Mouse (Mus musculus) liver, embryonic 11.5 days (tissue): Measurements from ENCODE around the gene Ankrd39. TPM values are rescaled to one million over a fixed set of nuclear protein-coding genes. Genes with fewer than 3 reads are reported as not detected.

Source experiments
- ATAC-seq: fragments of 200-750 bp; cut with Nextera tagmentation; replicated peaks from 2 replicates; pipeline ENCODE4 v1.8.0; 2017; ENCODE audit warnings: moderate number of reproducible peaks, mild to moderate bottlenecking, moderate TSS enrichment, moderate library complexity; ENCODE audit not compliant: low FRiP score
- DNase-seq: peaks from one replicate; pipeline ENCODE4 v3.0.0-alpha.2; 2017; ENCODE audit warnings: low spot score
- H3K27ac ChIP-seq: fragments of 300-500 bp; sonication (generic); 2 replicates; pipeline ENCODE4 v1.5.1; 2014; ENCODE audit warnings: mild to moderate bottlenecking, low read depth, low read length, control low read depth
- H3K27me3 ChIP-seq: fragments of 300-500 bp; sonication (generic); replicated peaks from 2 replicates; pipeline ENCODE4 v1.6.1; 2014; ENCODE audit warnings: low read length, mixed read lengths; ENCODE audit not compliant: control insufficient read depth, insufficient read depth
- H3K36me3 ChIP-seq: fragments of 300-500 bp; sonication (generic); 2 replicates; pipeline ENCODE4 v1.6.1; 2014; ENCODE audit warnings: mild to moderate bottlenecking, low read length, moderate library complexity, mixed read lengths; ENCODE audit not compliant: control insufficient read depth, insufficient read depth
- H3K4me1 ChIP-seq: fragments of 300-500 bp; sonication (generic); replicated peaks from 2 replicates; pipeline ENCODE4 v1.6.1; 2014; ENCODE audit warnings: low read length, mixed read lengths; ENCODE audit not compliant: control insufficient read depth, insufficient read depth
- H3K4me2 ChIP-seq: fragments of 300-500 bp; sonication (generic); 2 replicates; pipeline ENCODE4 v1.6.1; 2014; ENCODE audit warnings: mild to moderate bottlenecking, control low read depth, moderate library complexity
- H3K4me3 ChIP-seq: fragments of 300-500 bp; sonication (generic); 2 replicates; pipeline ENCODE4 v1.5.1; 2014; ENCODE audit warnings: low read depth, low read length, control low read depth
- H3K9ac ChIP-seq: fragments of 300-500 bp; sonication (generic); 2 replicates; pipeline ENCODE4 v1.6.1; 2014; ENCODE audit warnings: low read depth, low read length, control low read depth
- H3K9me3 ChIP-seq: fragments of 300-500 bp; sonication (generic); 2 replicates; pipeline ENCODE4 v1.6.1; 2016; ENCODE audit warnings: low read length, inconsistent platforms, mixed read lengths; ENCODE audit not compliant: control insufficient read depth
- WGBS: fragments of 180-500 bp; shearing (Covaris S2); extraction: QIAGEN DNeasy Blood & Tissue Kit; methylation state at CpG from one replicate; pipeline ENCODE4 v1.1.7; 2014; 5-methylcytosine and 5-hydroxymethylcytosine counted together
- polyA plus RNA-seq: library from polyadenylated mRNA; unstranded; fragments of >200 nt; fragmentation: Nextera tagmentation; extraction: Ambion mirVana; gene quantifications from 2 replicates; pipeline ENCODE4 v1.2.1, GENCODE M21; 2014

The Ankrd39 gene
- polyA plus RNA-seq, 1 experiment from 2014 or later, result 22.1 TPM

DNA sequence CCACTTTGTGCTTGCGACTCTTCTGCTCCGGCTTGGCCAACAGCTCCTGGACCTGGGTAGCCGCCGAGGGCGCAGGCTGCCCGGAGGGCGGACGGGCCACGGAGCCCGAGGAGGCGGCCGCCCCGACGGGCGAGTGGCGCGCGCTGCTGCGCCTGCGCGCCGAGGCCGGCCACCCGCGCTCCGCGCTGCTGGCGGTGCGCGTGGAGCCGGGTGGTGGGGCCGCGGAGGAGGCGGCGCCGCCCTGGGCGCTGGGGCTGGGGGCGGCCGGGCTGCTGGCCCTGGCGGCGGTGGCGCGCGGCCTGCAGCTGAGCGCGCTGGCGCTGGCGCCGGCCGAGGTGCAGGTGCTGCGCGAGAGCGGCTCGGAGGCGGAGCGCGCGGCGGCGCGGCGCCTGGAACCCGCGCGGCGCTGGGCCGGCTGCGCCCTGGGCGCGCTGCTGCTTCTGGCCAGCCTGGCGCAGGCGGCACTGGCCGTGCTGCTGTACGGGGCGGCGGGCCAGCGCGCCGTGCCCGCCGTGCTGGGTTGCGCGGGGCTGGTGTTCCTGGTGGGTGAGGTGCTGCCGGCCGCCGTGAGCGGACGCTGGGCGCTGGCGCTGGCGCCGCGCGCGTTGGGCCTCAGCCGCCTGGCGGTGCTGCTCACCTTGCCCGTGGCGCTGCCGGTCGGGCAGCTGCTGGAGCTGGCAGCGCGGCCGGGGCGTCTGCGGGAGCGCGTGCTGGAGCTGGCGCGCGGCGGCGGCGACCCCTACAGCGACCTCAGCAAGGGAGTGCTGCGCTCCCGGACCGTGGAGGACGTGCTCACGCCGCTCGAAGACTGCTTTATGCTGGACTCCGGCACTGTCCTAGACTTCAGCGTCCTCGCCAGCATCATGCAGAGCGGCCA, 34.9 kb downstream of the Ankrd39 start:
- peak overlapping the region; percentile 89 for H3K27ac ChIP-seq
- H3K36me3 ChIP-seq, result peaks cover 7% of the 10 kb centered on the region
- H3K27me3 ChIP-seq, result no peaks in the 10 kb centered on the region
- no peaks in the 10 kb centered on the region for H3K9me3 ChIP-seq
- peaks cover 12% of the 10 kb centered on the region for H3K4me1 ChIP-seq
- H3K9ac ChIP-seq, result peak overlapping the region; percentile 93
- peak; percentile 58 for DNase-seq
- under 1% methylated on average over 118 of the region's 126 CpGs for WGBS
- peak overlapping the region; percentile 88 for H3K4me3 ChIP-seq
- H3K4me2 ChIP-seq, result peak overlapping the region; percentile 99
- peak; percentile 41 for ATAC-seq

DNA sequence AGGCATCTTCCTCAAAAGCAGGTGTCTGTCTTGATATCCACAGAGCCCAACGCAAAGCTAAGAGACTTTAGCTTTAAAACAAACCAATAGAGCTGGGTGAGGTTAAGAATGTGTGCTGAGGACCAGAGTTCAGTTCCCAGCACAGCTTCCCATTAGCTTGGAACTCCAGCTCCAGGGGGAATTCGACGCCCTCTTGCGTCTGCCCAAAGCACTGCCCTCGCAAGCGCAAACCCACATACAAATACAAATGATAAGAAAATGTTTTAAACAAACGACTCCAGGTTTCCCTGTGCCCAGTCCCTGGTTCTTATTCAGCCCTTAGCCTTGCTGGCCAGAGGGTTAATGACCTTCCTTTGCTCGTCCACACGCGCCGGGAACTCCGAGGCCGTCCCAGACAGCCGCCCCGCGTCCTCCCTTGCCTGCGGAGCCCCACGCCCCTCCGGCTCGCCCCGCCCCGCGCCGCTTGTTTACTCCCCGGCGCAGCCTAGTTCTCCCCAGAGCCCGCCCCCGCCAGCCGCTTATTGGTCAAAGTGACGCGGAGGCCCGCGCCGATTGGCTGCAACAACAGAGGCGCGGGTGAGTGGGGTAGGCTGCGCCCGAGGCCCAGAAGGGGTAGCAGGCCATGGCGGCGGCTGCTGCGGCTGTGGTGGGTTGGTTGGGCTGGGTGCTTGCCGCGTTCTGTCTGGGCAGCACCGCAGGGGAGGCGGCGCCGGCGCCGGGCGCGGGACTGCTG, 35.8 kb downstream of the Ankrd39 start, which contains the start of gene Cnnm3:
Gene Cnnm3 (plus strand): TSS at position 579 of the 733 bp plus-strand sequence.
- Histone ChIP-seq H3K9ac (peak within 1 kb of the TSS; percentile 93), H3K4me1 (peaks cover 12% of the 10 kb centered on the region), H3K27me3 (no peaks in the 10 kb centered on the region), H3K36me3 (peaks cover 7% of the 10 kb centered on the region), H3K4me2 (peak within 1 kb of the TSS; percentile 99), H3K27ac (peak within 1 kb of the TSS; percentile 89), H3K4me3 (peak within 1 kb of the TSS; percentile 88), H3K9me3 (no peaks in the 10 kb centered on the region)
- ATAC-seq (peak; percentile 97), DNase-seq (peak; percentile 100)
- 2% methylated on average over 51 of the region's 51 CpGs for WGBS

DNA sequence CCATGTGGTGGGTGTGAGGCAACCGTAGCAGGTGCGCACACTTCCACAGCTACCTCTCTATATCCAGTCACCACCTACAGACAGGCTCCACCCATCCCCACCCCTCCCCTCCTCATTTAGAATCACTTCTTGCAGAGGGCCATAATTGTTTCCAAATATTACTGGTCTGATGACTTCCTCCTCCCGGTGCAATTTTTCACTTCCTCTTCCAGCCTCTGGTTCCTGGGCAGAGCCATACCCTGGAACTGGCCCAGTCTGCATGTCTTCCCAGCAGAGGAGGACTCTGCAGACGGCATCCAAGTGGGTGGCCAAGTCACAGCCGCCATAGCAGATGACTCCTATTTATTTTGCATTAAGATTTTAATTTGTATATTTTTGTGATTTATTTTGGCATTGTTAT, 39.0 kb downstream of the Ankrd39 start:
- Histone ChIP-seq H3K27me3 (no peaks in the 10 kb centered on the region), H3K27ac (no peak overlapping the region), H3K4me2 (no peak overlapping the region), H3K4me1 (peaks cover 3% of the 10 kb centered on the region), H3K36me3 (peaks cover 3% of the 10 kb centered on the region; the same call in 1 of the 2 replicates), H3K9me3 (no peaks in the 10 kb centered on the region), H3K4me3 (no peak overlapping the region), H3K9ac (no peak overlapping the region)
- DNase-seq (no peak), ATAC-seq (no peak)
- WGBS, result 75% methylated on average over 5 of the region's 5 CpGs

DNA sequence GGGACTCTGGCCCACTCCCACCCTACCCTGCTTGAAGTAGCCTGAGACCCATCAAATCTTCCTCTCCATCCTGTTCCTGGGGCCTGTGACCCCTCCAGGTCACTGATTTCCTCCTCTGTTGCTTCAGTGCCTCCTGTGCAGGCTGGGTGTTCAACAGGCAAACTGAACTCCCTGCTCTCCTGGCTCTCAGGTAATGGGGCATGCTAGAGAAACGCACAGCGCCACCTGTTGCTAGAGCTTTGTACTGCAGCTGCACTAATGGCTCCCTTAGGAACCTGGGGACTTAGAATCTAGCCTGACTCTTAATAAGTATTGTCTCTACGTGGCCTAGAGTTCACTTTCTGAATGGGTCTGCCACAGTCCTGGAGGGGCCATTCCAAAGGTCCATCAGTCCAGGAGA, 46.0 kb downstream of the Ankrd39 start:
- WGBS, result 5% methylated on average over 3 of the region's 3 CpGs
- H3K9ac ChIP-seq, result no peak overlapping the region
- no peak overlapping the region for H3K4me3 ChIP-seq
- H3K9me3 ChIP-seq, result no peaks in the 10 kb centered on the region
- H3K27ac ChIP-seq, result no peak overlapping the region
- H3K4me1 ChIP-seq, result no peaks in the 10 kb centered on the region
- no peak overlapping the region for H3K4me2 ChIP-seq
- peak; percentile 55 for DNase-seq
- H3K27me3 ChIP-seq, result no peaks in the 10 kb centered on the region
- ATAC-seq, result 0 out of 2 replicates have a peak, but pooled peaks have one; percentile 20
- H3K36me3 ChIP-seq, result 0 out of 2 replicates have a peak, but pooled peaks cover 5% of the 10 kb centered on the region

DNA sequence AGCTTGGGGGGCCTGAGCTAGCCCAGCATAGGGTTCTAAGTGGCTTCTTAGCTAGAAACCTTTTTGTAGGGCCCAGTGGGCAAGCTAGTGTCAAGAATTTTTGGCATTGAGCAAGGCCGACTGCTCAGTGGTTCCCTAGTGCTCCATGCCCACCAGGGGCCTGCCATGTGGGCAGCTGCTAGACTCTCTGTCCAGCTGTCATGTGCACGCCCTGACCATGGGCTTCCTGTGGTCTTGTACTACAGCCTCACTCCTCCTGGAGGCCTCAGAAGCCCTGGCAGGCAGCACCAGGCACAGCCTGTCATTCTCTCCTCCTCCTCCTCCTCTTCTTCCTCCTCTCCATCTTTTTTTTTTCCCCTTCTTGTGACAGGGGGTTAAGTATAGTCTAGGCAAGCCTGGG, 49.9 kb downstream of the Ankrd39 start:
- H3K9ac ChIP-seq, result no peak overlapping the region
- DNase-seq, result no peak

DNA sequence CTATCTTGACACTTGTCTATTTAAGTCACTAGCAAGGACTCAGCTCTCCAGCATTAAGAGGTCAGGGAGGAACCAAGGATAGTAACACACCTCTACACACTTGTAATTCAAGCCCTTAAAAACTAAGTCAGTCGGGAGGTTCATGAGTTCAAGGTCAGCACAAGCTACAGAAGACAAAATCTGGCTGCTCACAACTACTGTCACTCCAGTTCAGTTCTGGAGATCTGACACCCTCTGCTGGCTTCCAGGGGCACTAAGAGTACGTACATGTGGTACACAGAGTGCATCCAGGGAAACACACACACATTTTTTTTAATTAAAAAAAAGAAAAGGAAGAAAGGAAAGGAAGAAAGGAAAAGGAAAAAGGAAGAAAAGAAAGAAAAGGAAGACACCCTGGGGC, 50.5 kb downstream of the Ankrd39 start:
- H3K27me3 ChIP-seq, result no peaks in the 10 kb centered on the region
- no peak overlapping the region for H3K9ac ChIP-seq
- no peak for ATAC-seq
- H3K4me2 ChIP-seq, result no peak overlapping the region
- no peaks in the 10 kb centered on the region for H3K9me3 ChIP-seq
- no peak overlapping the region for H3K27ac ChIP-seq
- H3K4me1 ChIP-seq, result no peaks in the 10 kb centered on the region
- 64% methylated on average over 2 of the region's 2 CpGs for WGBS
- H3K36me3 ChIP-seq, result 0 out of 2 replicates have a peak, but pooled peaks cover 5% of the 10 kb centered on the region
- H3K4me3 ChIP-seq, result no peak overlapping the region
- DNase-seq, result no peak

More for the DNA sequence above, 49.9 kb downstream of the Ankrd39 start:
- ATAC-seq, result no peak
- WGBS, result 80% methylated on average over 2 of the region's 2 CpGs
- no peaks in the 10 kb centered on the region for H3K4me1 ChIP-seq
- H3K9me3 ChIP-seq, result no peaks in the 10 kb centered on the region
- H3K4me3 ChIP-seq, result no peak overlapping the region
- no peak overlapping the region for H3K4me2 ChIP-seq
- H3K36me3 ChIP-seq, result 0 out of 2 replicates have a peak, but pooled peaks cover 5% of the 10 kb centered on the region
- no peak overlapping the region for H3K27ac ChIP-seq
- no peaks in the 10 kb centered on the region for H3K27me3 ChIP-seq

DNA sequence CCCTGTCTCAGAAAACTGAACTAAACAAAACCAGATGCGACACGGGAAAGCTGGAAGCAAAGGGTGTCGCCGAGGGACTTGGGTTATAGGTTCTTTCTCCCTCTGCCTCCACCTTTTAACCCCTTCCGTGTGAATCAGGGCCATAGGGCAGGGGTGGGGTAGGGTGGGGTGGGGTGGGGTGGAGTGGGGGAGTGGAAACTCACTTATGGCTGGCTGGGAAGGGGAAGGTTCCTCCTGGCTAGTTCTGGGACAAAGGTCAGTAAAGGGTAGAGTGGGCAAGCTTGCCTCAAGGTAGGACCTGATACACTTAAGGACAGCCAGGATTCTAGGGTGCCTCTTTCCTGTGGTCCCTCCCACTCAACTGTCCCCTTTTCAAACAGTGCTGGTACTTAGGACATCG, 53.9 kb downstream of the Ankrd39 start:
- Histone ChIP-seq H3K9me3 (no peaks in the 10 kb centered on the region), H3K27me3 (no peaks in the 10 kb centered on the region), H3K27ac (no peak overlapping the region), H3K4me3 (no peak overlapping the region), H3K9ac (no peak overlapping the region), H3K4me2 (no peak overlapping the region), H3K4me1 (no peaks in the 10 kb centered on the region), H3K36me3 (0 out of 2 replicates have a peak, but pooled peaks cover 2% of the 10 kb centered on the region)
- WGBS, result 74% methylated on average over 6 of the region's 6 CpGs
- DNase-seq (no peak), ATAC-seq (no peak)

DNA sequence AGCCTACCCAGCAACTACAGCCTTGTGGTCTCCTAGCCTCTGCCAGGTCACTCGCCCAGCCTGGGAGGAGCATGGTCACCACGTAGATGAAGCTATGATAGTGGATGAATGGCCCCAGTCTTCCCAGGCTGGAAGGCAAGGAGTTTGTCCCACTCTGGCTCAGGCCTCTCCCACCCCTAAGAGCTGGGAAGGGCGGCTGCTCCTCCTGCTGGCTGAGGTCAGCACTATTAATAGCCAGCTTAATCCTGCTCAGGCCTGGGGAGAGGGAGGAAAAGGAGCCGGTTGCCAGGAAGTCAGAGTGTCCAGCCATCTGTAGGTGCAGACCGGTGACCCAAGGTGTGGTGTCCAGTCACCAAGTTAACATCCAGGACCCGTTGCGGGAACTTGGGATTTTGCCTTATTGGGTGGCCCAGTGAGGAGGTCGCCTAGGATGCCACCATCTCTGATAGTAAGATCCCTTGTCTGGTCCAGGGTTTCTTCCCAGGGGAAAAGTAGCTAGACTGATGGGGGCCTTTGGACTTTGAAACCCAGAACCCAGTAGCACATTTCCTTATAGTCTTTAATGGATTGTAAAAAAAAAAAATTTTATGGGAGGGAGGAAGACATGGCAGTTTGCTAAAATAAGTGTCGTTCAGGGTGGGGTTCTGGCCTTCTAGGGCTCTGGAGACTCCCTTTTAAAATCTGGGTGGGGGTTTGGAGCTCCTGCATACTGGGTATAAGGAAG, 54.7 kb downstream of the Ankrd39 start:
- Histone ChIP-seq H3K36me3 (no peaks in the 10 kb centered on the region), H3K9ac (no peak overlapping the region), H3K4me3 (no peak overlapping the region), H3K9me3 (no peaks in the 10 kb centered on the region), H3K27ac (no peak overlapping the region), H3K4me2 (no peak overlapping the region), H3K27me3 (no peaks in the 10 kb centered on the region), H3K4me1 (no peaks in the 10 kb centered on the region)
- 54% methylated on average over 9 of the region's 9 CpGs for WGBS
- ATAC-seq (0 out of 2 replicates have a peak, but pooled peaks have one; percentile 39), DNase-seq (no peak)
